Mouse (Mus musculus) liver, embryonic 11.5 days (tissue): Measurements from ENCODE around the gene Vldlr. TPM values are rescaled to one million over a fixed set of nuclear protein-coding genes. Genes with fewer than 3 reads are reported as not detected.
A peak's percentile ranks its signal among the peaks of the same experiment; 100 is the strongest.

Experiments used
- ATAC-seq: fragments of 200-750 bp; cut with Nextera tagmentation; replicated peaks from 2 replicates; pipeline ENCODE4 v1.8.0; 2017; ENCODE audit warnings: moderate number of reproducible peaks, mild to moderate bottlenecking, moderate TSS enrichment, moderate library complexity; ENCODE audit not compliant: low FRiP score
- DNase-seq: peaks from one replicate; pipeline ENCODE4 v3.0.0-alpha.2; 2017; ENCODE audit warnings: low spot score
- H3K27ac ChIP-seq: fragments of 300-500 bp; sonication (generic); 2 replicates; pipeline ENCODE4 v1.5.1; 2014; ENCODE audit warnings: mild to moderate bottlenecking, low read depth, low read length, control low read depth
- H3K27me3 ChIP-seq: fragments of 300-500 bp; sonication (generic); replicated peaks from 2 replicates; pipeline ENCODE4 v1.6.1; 2014; ENCODE audit warnings: low read length, mixed read lengths; ENCODE audit not compliant: control insufficient read depth, insufficient read depth
- H3K36me3 ChIP-seq: fragments of 300-500 bp; sonication (generic); 2 replicates; pipeline ENCODE4 v1.6.1; 2014; ENCODE audit warnings: mild to moderate bottlenecking, low read length, moderate library complexity, mixed read lengths; ENCODE audit not compliant: control insufficient read depth, insufficient read depth
- H3K4me1 ChIP-seq: fragments of 300-500 bp; sonication (generic); replicated peaks from 2 replicates; pipeline ENCODE4 v1.6.1; 2014; ENCODE audit warnings: low read length, mixed read lengths; ENCODE audit not compliant: control insufficient read depth, insufficient read depth
- H3K4me2 ChIP-seq: fragments of 300-500 bp; sonication (generic); 2 replicates; pipeline ENCODE4 v1.6.1; 2014; ENCODE audit warnings: mild to moderate bottlenecking, control low read depth, moderate library complexity
- H3K4me3 ChIP-seq: fragments of 300-500 bp; sonication (generic); 2 replicates; pipeline ENCODE4 v1.5.1; 2014; ENCODE audit warnings: low read depth, low read length, control low read depth
- H3K9ac ChIP-seq: fragments of 300-500 bp; sonication (generic); 2 replicates; pipeline ENCODE4 v1.6.1; 2014; ENCODE audit warnings: low read depth, low read length, control low read depth
- H3K9me3 ChIP-seq: fragments of 300-500 bp; sonication (generic); 2 replicates; pipeline ENCODE4 v1.6.1; 2016; ENCODE audit warnings: low read length, inconsistent platforms, mixed read lengths; ENCODE audit not compliant: control insufficient read depth
- WGBS: fragments of 180-500 bp; shearing (Covaris S2); extraction: QIAGEN DNeasy Blood & Tissue Kit; methylation state at CpG from one replicate; pipeline ENCODE4 v1.1.7; 2014; 5-methylcytosine and 5-hydroxymethylcytosine counted together
- polyA plus RNA-seq: library from polyadenylated mRNA; unstranded; fragments of >200 nt; fragmentation: Nextera tagmentation; extraction: Ambion mirVana; gene quantifications from 2 replicates; pipeline ENCODE4 v1.2.1, GENCODE M21; 2014

The Vldlr gene
- polyA plus RNA-seq = 5.6 and 6.1 TPM in 2 replicates

DNA sequence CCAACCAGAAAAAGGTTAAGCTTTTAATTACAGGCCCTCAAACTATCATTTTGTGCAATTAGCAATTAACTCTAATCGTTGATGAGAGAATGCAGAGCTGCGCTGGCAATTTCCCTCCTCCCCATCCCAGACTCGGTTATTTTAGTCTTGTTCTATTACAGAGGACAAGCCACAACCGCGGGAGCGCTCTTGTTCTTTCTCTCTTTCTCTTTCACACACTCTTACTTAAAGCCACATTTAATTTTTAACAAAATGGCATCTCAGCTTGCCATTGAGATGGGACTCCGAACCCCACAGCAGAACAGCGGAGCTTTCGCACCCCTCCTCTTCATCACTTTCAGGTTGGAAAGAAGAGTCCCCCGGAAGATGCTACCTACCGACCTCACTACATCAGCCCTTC, at the start of gene Vldlr:
TSS of gene Vldlr (plus strand) at position 167 of the 400 bp plus-strand sequence.
- Histone ChIP-seq H3K27me3 (peaks cover 48% of the 10 kb centered on the region), H3K4me1 (peaks cover 2% of the 10 kb centered on the region), H3K9ac (peak within 1 kb of the TSS; percentile 50), H3K36me3 (no peaks in the 10 kb centered on the region), H3K27ac (no peak within 1 kb of the TSS; the same call in 1 of the 2 replicates), H3K4me3 (peak within 1 kb of the TSS; percentile 63), H3K4me2 (peak within 1 kb of the TSS; percentile 68), H3K9me3 (no peaks in the 10 kb centered on the region)
- no peak for DNase-seq
- no peak for ATAC-seq
- WGBS = 8% methylated on average over 11 of the region's 11 CpGs

DNA sequence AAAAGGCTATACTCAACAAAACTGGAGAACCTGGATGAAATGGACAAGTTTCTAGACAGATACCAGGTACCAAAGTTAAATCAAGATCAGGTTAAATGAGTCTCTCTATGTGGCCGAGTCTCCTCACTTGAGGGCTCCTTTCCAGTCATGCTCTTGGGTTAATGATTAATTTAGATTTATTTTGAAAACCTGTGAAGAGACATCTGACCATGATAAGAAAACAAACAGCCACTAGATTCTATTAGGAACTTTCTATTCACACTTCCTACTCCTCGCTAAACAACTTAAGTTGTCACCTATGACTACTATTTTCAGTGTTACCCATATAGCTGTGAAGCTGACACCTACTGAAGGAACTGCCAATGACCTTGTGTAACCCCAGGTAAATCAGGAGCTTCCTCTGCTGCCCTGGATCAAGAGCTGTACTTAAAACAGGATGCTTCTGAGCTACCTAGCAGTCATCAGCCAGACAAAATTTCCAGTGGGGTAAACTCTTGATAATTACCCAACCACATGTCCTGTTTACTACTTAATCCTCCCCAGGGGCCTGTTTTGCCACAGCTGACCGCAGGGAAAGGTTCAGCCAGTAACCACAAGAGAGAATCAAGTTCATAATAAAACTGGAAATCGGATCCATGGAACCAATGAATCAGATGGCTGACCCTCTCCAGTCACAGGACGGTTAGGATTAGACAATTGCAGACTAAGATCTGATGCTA, 48.5 kb upstream of the Vldlr start:
- Histone ChIP-seq H3K4me2 (no peak overlapping the region), H3K27ac (no peak overlapping the region), H3K9me3 (no peaks in the 10 kb centered on the region), H3K27me3 (no peaks in the 10 kb centered on the region), H3K4me1 (no peaks in the 10 kb centered on the region), H3K36me3 (no peaks in the 10 kb centered on the region), H3K4me3 (no peak overlapping the region), H3K9ac (no peak overlapping the region)
- DNase-seq = no peak
- 75% methylated on average over 5 of the region's 5 CpGs for WGBS
- ATAC-seq = no peak

DNA sequence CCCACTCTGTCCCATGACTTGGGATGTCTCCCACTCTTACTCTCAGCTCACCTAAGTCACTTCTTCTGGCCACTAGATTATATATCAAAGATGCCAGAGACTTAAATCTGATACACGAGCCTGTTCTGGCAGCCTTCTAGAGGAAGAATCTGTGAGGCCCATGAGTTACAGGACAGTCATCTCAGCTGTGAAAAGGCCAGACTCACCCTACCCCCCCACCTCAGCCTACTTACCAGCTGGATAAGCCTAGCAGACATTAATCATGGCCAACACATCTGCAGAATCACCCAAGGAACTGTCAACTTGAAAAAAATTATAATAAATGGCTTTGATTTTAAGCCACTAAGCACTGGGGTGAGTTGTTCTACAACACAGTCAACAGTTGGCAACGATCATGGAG, 42.4 kb upstream of the Vldlr start:
- Histone ChIP-seq H3K4me2 (no peak overlapping the region), H3K36me3 (no peaks in the 10 kb centered on the region), H3K4me3 (no peak overlapping the region), H3K4me1 (no peaks in the 10 kb centered on the region), H3K9me3 (no peaks in the 10 kb centered on the region), H3K27me3 (no peaks in the 10 kb centered on the region), H3K9ac (no peak overlapping the region), H3K27ac (no peak overlapping the region)
- ATAC-seq = no peak
- DNase-seq = no peak
- 74% methylated on average over 2 of the region's 2 CpGs for WGBS

- DNase-seq (no peak), ATAC-seq (no peak)
- WGBS = 65% methylated on average over 1 of the region's 1 CpGs
- no peaks in the 10 kb centered on the region for H3K36me3 ChIP-seq
- no peak overlapping the region for H3K27ac ChIP-seq
- no peak overlapping the region for H3K9ac ChIP-seq
- no peaks in the 10 kb centered on the region for H3K4me1 ChIP-seq
- no peak overlapping the region for H3K4me3 ChIP-seq
- H3K4me2 ChIP-seq = no peak overlapping the region
- H3K27me3 ChIP-seq = no peaks in the 10 kb centered on the region
- H3K9me3 ChIP-seq = no peaks in the 10 kb centered on the region
These were observed 40.7 kb upstream of the Vldlr start for GRCm38 (mm10) chr19:27175617-27176016.

DNA sequence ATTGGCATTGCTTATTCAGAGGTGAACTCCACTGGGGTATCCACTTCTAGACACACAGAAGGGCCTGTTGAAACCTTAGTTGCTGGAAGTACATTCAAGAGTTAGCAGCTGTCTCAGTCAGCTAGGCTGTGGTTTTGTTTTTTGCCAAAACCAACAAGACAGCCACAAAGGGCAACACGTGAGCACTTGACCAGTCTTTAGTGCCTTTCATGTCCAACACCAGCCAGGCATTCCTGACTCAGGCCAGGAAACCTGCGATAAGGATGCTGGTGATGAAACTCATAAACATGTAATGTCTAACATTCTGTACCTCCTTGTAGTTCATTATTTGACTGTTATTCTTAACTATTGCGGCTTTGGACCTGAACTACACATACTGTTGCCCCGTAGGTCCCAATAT, 39.7 kb upstream of the Vldlr start:
- WGBS = 86% methylated on average over 4 of the region's 4 CpGs
- Histone ChIP-seq H3K36me3 (no peaks in the 10 kb centered on the region), H3K9ac (no peak overlapping the region), H3K9me3 (no peaks in the 10 kb centered on the region), H3K27me3 (no peaks in the 10 kb centered on the region), H3K4me2 (no peak overlapping the region), H3K4me1 (no peaks in the 10 kb centered on the region), H3K27ac (no peak overlapping the region), H3K4me3 (no peak overlapping the region)
- no peak for DNase-seq
- ATAC-seq = no peak

DNA sequence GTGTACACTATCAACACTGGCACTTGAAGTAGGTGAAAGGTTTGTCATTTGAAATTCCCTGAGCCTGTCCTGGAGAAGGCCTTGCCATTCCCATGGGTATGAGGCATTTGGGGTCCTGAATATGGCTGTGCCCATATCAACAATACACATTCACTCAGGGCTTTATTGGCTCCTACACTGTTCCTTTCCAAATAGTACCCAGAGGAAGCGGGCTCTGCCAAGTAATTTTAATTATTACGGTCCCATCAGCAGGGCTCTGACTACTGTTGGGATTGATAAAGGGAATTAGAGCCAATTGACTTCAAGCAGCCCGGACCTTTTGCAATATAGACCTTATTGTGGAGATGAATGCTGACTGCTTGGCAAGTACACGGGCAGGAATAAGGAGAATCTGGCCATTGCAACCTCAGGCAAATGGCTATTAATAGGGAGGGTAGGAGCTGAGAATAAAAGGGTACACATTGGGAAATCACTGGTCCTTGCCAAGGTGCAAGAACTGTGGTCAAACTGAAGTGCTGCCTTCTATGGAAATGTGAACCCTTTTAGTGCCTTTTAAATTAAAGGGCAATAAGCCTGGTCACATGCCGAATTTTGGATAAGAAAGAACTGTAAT, 38.0 kb upstream of the Vldlr start:
- Histone ChIP-seq H3K27me3 (no peaks in the 10 kb centered on the region), H3K4me3 (no peak overlapping the region), H3K4me1 (no peaks in the 10 kb centered on the region), H3K4me2 (no peak overlapping the region), H3K9me3 (no peaks in the 10 kb centered on the region), H3K27ac (no peak overlapping the region), H3K36me3 (no peaks in the 10 kb centered on the region), H3K9ac (no peak overlapping the region)
- WGBS = 84% methylated on average over 5 of the region's 5 CpGs
- no peak for DNase-seq
- no peak for ATAC-seq

DNA sequence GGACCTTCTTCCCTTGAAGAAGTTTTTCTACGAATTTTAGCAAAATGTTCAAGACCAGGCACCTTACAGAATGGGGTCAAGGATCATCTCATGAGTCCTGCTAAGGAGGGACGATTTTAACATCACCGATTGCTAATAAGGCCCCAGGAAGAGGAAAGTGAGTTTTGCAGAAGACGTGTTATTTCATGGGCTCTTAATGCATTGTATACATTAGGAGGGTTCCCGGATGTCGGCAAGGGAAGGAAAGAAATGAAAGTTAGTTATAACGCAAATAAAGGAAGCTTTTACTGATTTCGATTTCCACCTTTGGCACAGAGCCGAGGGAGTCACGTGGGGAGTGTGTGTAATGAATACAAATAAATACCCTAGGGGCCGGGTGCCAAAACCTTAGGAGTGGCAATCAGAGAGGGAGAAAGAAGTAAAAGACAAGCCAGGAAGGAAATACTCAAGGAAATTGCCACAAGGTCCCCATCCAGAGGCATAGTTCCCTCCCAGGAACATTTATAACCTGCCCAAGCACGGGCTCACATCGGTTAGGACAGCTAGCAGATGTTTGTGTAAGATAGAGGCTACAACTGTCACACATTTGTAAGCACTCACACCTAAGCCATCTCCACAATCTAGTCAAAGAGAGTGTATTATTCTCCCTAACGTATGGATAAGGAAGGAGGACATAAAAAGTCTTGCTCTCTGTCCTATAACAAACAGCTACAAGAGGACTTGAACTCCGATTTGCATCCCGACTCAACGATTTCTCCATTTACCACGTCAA, 35.7 kb upstream of the Vldlr start:
- H3K27ac ChIP-seq = no peak overlapping the region
- no peaks in the 10 kb centered on the region for H3K9me3 ChIP-seq
- no peak for DNase-seq
- WGBS = 73% methylated on average over 18 of the region's 18 CpGs
- H3K4me3 ChIP-seq = no peak overlapping the region
- H3K9ac ChIP-seq = no peak overlapping the region
- no peaks in the 10 kb centered on the region for H3K36me3 ChIP-seq
- no peak overlapping the region for H3K4me2 ChIP-seq
- no peaks in the 10 kb centered on the region for H3K4me1 ChIP-seq
- no peak for ATAC-seq
- no peaks in the 10 kb centered on the region for H3K27me3 ChIP-seq

DNA sequence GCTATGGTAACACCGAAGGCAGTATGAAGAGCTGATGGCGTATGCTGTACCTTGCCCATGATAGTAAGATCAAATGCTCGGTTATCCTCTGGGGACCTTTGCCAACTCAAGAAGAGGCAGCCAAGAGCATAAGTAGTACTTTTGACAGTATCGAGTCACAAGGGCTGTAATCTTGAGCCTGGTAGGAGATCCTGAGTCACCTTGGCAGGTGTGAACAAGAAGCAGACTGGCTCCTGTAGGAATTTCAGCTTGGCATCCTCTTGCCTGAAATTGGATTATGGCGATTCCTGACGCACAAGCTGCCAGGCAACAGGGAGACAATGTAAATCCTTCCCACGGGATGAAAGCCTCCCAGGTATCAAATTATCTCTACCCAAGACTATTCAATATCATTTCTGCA, 32.8 kb upstream of the Vldlr start:
- DNase-seq = no peak
- H3K9me3 ChIP-seq = no peaks in the 10 kb centered on the region
- H3K4me1 ChIP-seq = no peaks in the 10 kb centered on the region
- H3K9ac ChIP-seq = no peak overlapping the region
- H3K4me3 ChIP-seq = no peak overlapping the region
- WGBS = 80% methylated on average over 7 of the region's 7 CpGs
- ATAC-seq = no peak
- no peaks in the 10 kb centered on the region for H3K36me3 ChIP-seq
- no peak overlapping the region for H3K27ac ChIP-seq
- H3K4me2 ChIP-seq = no peak overlapping the region
- no peaks in the 10 kb centered on the region for H3K27me3 ChIP-seq
